Mouse (Mus musculus) urinary bladder, postnatal 14 days (tissue): Measurements from ENCODE around the gene Taar8c.

ENCODE experiments used
- DNase-seq: peaks from one replicate; pipeline ENCODE4 v3.0.0; 2021; ENCODE audit warnings: low spot score

Gene Taar8c

GRCm38 (mm10) chr10:24058986-24059385 is 42.7 kb downstream of the Taar8c start:
- no peak for DNase-seq

- no peak for DNase-seq
Measured at GRCm38 (mm10) chr10:24052039-24052438, 49.7 kb downstream of the Taar8c start.
